11 mouse cellular contexts compared by ENCODE assay signal in the genomic region with DNA sequence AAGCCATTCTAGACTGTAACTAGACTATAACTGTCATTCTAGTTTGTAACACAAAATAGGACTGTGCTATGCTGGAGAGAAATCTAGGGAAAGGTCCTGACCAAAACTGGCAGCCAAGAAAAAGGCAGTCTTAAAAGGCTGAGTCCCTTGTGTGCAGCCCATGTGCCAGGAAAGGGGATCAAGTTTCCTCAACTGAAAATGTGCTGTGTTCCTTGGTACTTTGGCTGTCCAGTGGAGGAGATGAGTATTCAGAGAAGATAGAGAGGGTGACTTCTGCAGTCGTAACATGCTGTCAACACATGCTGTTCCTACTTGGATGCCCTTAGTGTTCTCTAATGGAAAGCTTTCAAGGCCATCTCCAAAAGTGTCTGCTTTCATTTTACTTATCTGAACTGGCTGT.
"Had no signal": no experiment of that assay in that cellular context is flagged by ENCODE, and none has a peak within 500 bp of the region (broad histone marks: within the 10 kb centered on the region; RNA-seq: fewer than 3 reads in every experiment).

No protein-coding gene starts in this region.

- H3K9ac ChIP-seq: limb, embryonic 15.5 days; liver, embryonic 14.5 days; neural tube, embryonic 12.5 days had no signal

- H3K4me1 ChIP-seq: limb, embryonic 15.5 days; neural tube, embryonic 12.5 days had no signal

- DNase-seq: kidney, adult 8-10 months; kidney, postnatal 25 days; layer of hippocampus, postnatal 36 days; lung, adult 18-20 months; midbrain, embryonic 14.5 days; right cerebral cortex, postnatal 14 days; thymus, adult 2 months; thymus, postnatal 25 days had no signal

- H3K4me2 ChIP-seq: limb, embryonic 15.5 days; neural tube, embryonic 12.5 days had no signal

- H3K4me3 ChIP-seq: limb, embryonic 15.5 days; neural tube, embryonic 12.5 days had no signal

- H3K9me3 ChIP-seq: limb, embryonic 15.5 days; neural tube, embryonic 12.5 days had no signal

- H3K27ac ChIP-seq: limb, embryonic 15.5 days; liver, embryonic 14.5 days; neural tube, embryonic 12.5 days had no signal

- H3K27me3 ChIP-seq: limb, embryonic 15.5 days; neural tube, embryonic 12.5 days had no signal
